Mouse (Mus musculus): ENCODE measurements around the gene Neurl1a. TPM values are rescaled to one million over a fixed set of nuclear protein-coding genes. Genes with fewer than 3 reads are reported as not detected.

Neurl1a gene
- polyA plus RNA-seq, 1 experiment from 2014 or later = 15.0 TPM

GRCm38 (mm10) chr19:47161669-47162068 lies 17.0 kb upstream of the Neurl1a start:
- H3K27me3 ChIP-seq (replicated peaks; ENCODE audit: control insufficient read depth, insufficient read depth, low read length) = no peaks in the 10 kb centered on the region
- H3K9ac ChIP-seq (ENCODE audit: low read depth, low read length) = no peak overlapping the region
- H3K4me3 ChIP-seq (ENCODE audit: low read length) = no peak overlapping the region
- no peak overlapping the region for H3K27ac ChIP-seq (ENCODE audit: low read depth, low read length)
- no peaks in the 10 kb centered on the region for H3K36me3 ChIP-seq (ENCODE audit: control insufficient read depth, insufficient read depth, low read length)
- H3K4me2 ChIP-seq (ENCODE audit: low read length) = no peak overlapping the region
- 64% methylated on average over 4 of the region's 4 CpGs for WGBS
- no peak for ATAC-seq
- no peaks in the 10 kb centered on the region for H3K4me1 ChIP-seq (ENCODE audit: control insufficient read depth, insufficient read depth, low read depth, low read length)
- H3K9me3 ChIP-seq (ENCODE audit: control insufficient read depth, low read length) = no peaks in the 10 kb centered on the region; the same call in 1 of the 2 replicates

- no peaks in the 10 kb centered on the region for H3K36me3 ChIP-seq (ENCODE audit: control insufficient read depth, insufficient read depth, low read length)
- no peak overlapping the region for H3K4me2 ChIP-seq (ENCODE audit: low read length)
- no peak overlapping the region for H3K9ac ChIP-seq (ENCODE audit: low read depth, low read length)
- ATAC-seq = no peak
- no peak overlapping the region for H3K4me3 ChIP-seq (ENCODE audit: low read length)
- no peaks in the 10 kb centered on the region; the same call in 1 of the 2 replicates for H3K9me3 ChIP-seq (ENCODE audit: control insufficient read depth, low read length)
- H3K27ac ChIP-seq (ENCODE audit: low read depth, low read length) = no peak overlapping the region
- H3K4me1 ChIP-seq (ENCODE audit: control insufficient read depth, insufficient read depth, low read depth, low read length) = no peaks in the 10 kb centered on the region
- H3K27me3 ChIP-seq (replicated peaks; ENCODE audit: control insufficient read depth, insufficient read depth, low read length) = no peaks in the 10 kb centered on the region
- WGBS = 95% methylated on average over 6 of the region's 6 CpGs
Measured at GRCm38 (mm10) chr19:47163176-47163744, 15.4 kb upstream of the Neurl1a start.

- H3K9ac ChIP-seq (ENCODE audit: low read depth, low read length) = no peak overlapping the region
- 9% methylated on average over 3 of the region's 3 CpGs for WGBS
- H3K27me3 ChIP-seq (replicated peaks; ENCODE audit: control insufficient read depth, insufficient read depth, low read length) = no peaks in the 10 kb centered on the region
- ATAC-seq = no peak
- H3K4me2 ChIP-seq (ENCODE audit: low read length) = no peak overlapping the region
- H3K36me3 ChIP-seq (ENCODE audit: control insufficient read depth, insufficient read depth, low read length) = no peaks in the 10 kb centered on the region
- no peaks in the 10 kb centered on the region; the same call in 1 of the 2 replicates for H3K9me3 ChIP-seq (ENCODE audit: control insufficient read depth, low read length)
- no peak overlapping the region for H3K4me3 ChIP-seq (ENCODE audit: low read length)
- no peak overlapping the region for H3K27ac ChIP-seq (ENCODE audit: low read depth, low read length)
- H3K4me1 ChIP-seq (ENCODE audit: control insufficient read depth, insufficient read depth, low read depth, low read length) = no peaks in the 10 kb centered on the region
Measured at GRCm38 (mm10) chr19:47166758-47167157, 11.9 kb upstream of the Neurl1a start.

GRCm38 (mm10) chr19:47167617-47168214 lies 10.9 kb upstream of the Neurl1a start:
- Histone ChIP-seq H3K4me2 (ENCODE audit: low read length) (no peak overlapping the region), H3K4me1 (ENCODE audit: control insufficient read depth, insufficient read depth, low read depth, low read length) (no peaks in the 10 kb centered on the region), H3K27ac (ENCODE audit: low read depth, low read length) (no peak overlapping the region), H3K36me3 (ENCODE audit: control insufficient read depth, insufficient read depth, low read length) (no peaks in the 10 kb centered on the region), H3K27me3 (replicated peaks; ENCODE audit: control insufficient read depth, insufficient read depth, low read length) (no peaks in the 10 kb centered on the region; the same call in 1 of the 2 replicates), H3K4me3 (ENCODE audit: low read length) (no peak overlapping the region), H3K9me3 (ENCODE audit: control insufficient read depth, low read length) (no peaks in the 10 kb centered on the region; the same call in 1 of the 2 replicates), H3K9ac (ENCODE audit: low read depth, low read length) (no peak overlapping the region)
- no peak for ATAC-seq
- WGBS = 62% methylated on average over 7 of the region's 7 CpGs

- Histone ChIP-seq H3K27me3 (replicated peaks; ENCODE audit: control insufficient read depth, insufficient read depth, low read length) (no peaks in the 10 kb centered on the region; the same call in 1 of the 2 replicates), H3K9me3 (ENCODE audit: control insufficient read depth, low read length) (no peaks in the 10 kb centered on the region; the same call in 1 of the 2 replicates), H3K4me2 (ENCODE audit: low read length) (peak overlapping the region; percentile 40), H3K27ac (ENCODE audit: low read depth, low read length) (no peak overlapping the region), H3K9ac (ENCODE audit: low read depth, low read length) (no peak overlapping the region), H3K4me3 (ENCODE audit: low read length) (no peak overlapping the region), H3K4me1 (ENCODE audit: control insufficient read depth, insufficient read depth, low read depth, low read length) (no peaks in the 10 kb centered on the region), H3K36me3 (ENCODE audit: control insufficient read depth, insufficient read depth, low read length) (no peaks in the 10 kb centered on the region)
- no peak for ATAC-seq
- WGBS = 9% methylated on average over 13 of the region's 13 CpGs
Measured at GRCm38 (mm10) chr19:47168223-47168622, 10.4 kb upstream of the Neurl1a start.

- H3K4me2 ChIP-seq (ENCODE audit: low read length) = peak overlapping the region; percentile 40; the same call in 1 of the 2 replicates
- peak; percentile 50; the same call in 1 of the 2 replicates for ATAC-seq
Measured at GRCm38 (mm10) chr19:47168793-47169412, 9.7 kb upstream of the Neurl1a start.

DNA sequence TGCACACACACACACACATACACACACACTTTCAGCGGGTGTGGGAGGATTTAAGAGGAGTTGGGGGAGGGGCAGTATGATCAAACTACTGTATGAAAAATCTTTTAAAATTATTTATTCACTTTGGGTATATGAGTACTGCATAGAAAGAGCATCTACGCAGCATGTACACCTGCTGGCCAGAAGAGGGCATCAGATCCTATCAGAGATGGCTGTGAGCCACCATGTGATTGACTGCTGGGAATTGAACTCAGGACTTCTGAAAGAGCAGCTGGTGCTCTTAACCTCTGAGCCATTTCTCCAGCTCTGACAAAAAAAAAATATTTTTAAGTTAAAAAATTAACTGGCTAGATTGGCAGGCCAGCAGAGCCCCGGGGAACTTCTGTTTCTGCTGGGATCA lies 4.1 kb upstream of the Neurl1a start:
- Histone ChIP-seq H3K9me3 (ENCODE audit: control insufficient read depth, low read length) (no peaks in the 10 kb centered on the region), H3K27ac (ENCODE audit: low read depth, low read length) (no peak overlapping the region), H3K27me3 (replicated peaks; ENCODE audit: control insufficient read depth, insufficient read depth, low read length) (no peaks in the 10 kb centered on the region; the same call in 1 of the 2 replicates), H3K4me3 (ENCODE audit: low read length) (no peak overlapping the region), H3K9ac (ENCODE audit: low read depth, low read length) (no peak overlapping the region), H3K4me2 (ENCODE audit: low read length) (no peak overlapping the region), H3K36me3 (ENCODE audit: control insufficient read depth, insufficient read depth, low read length) (no peaks in the 10 kb centered on the region), H3K4me1 (ENCODE audit: control insufficient read depth, insufficient read depth, low read depth, low read length) (peaks cover 2% of the 10 kb centered on the region; the same call in 1 of the 2 replicates)
- WGBS = 62% methylated on average over 3 of the region's 3 CpGs
- ATAC-seq = no peak

More at GRCm38 (mm10) chr19:47168793-47169412, 9.7 kb upstream of the Neurl1a start:
- Histone ChIP-seq H3K4me1 (ENCODE audit: control insufficient read depth, insufficient read depth, low read depth, low read length) (no peaks in the 10 kb centered on the region), H3K36me3 (ENCODE audit: control insufficient read depth, insufficient read depth, low read length) (no peaks in the 10 kb centered on the region), H3K9ac (ENCODE audit: low read depth, low read length) (no peak overlapping the region), H3K27ac (ENCODE audit: low read depth, low read length) (no peak overlapping the region), H3K27me3 (replicated peaks; ENCODE audit: control insufficient read depth, insufficient read depth, low read length) (no peaks in the 10 kb centered on the region; the same call in 1 of the 2 replicates), H3K9me3 (ENCODE audit: control insufficient read depth, low read length) (no peaks in the 10 kb centered on the region; the same call in 1 of the 2 replicates), H3K4me3 (ENCODE audit: low read length) (no peak overlapping the region)
- WGBS = 26% methylated on average over 11 of the region's 11 CpGs

- H3K4me1 ChIP-seq (ENCODE audit: control insufficient read depth, insufficient read depth, low read depth, low read length) = peaks cover 7% of the 10 kb centered on the region
- H3K9me3 ChIP-seq (ENCODE audit: control insufficient read depth, low read length) = no peaks in the 10 kb centered on the region
- H3K27ac ChIP-seq (ENCODE audit: low read depth, low read length) = no peak overlapping the region
- H3K9ac ChIP-seq (ENCODE audit: low read depth, low read length) = no peak overlapping the region
- 76% methylated on average over 2 of the region's 2 CpGs for WGBS
- no peak overlapping the region for H3K4me3 ChIP-seq (ENCODE audit: low read length)
- H3K36me3 ChIP-seq (ENCODE audit: control insufficient read depth, insufficient read depth, low read length) = no peaks in the 10 kb centered on the region
- H3K27me3 ChIP-seq (replicated peaks; ENCODE audit: control insufficient read depth, insufficient read depth, low read length) = no peaks in the 10 kb centered on the region; the same call in 1 of the 2 replicates
- no peak for ATAC-seq
- no peak overlapping the region for H3K4me2 ChIP-seq (ENCODE audit: low read length)
Measured at GRCm38 (mm10) chr19:47175472-47175871, 3.1 kb upstream of the Neurl1a start.

DNA sequence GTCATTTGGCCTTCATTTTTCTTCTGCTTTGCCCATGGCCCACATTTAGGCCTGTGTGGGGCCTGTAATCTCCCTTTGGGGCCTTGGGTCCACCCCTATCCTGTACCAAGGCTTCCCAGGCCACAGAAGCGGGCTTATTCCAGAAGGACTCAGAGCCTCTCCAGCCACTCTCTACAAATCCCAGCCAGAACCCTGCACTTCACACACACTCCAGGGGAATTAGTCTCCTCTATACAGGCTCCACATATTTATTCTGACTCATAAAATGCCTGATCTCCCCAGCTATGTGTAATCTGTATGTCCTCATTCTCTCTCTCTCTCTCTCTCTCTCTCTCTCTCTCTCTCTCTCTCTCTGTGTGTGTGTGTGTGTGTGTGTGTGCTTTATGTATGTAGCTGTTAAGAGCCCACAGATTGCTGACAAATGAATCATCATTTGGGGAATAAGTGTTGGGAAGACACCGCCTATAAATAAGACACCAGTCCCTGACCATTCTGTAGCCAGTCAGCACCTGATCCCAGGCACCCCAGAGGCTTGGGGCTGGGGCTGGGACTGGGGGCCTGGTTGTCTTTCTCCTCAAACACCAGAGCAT lies 1.6 kb upstream of the Neurl1a start:
- Histone ChIP-seq H3K4me1 (ENCODE audit: control insufficient read depth, insufficient read depth, low read depth, low read length) (peaks cover 10% of the 10 kb centered on the region), H3K9ac (ENCODE audit: low read depth, low read length) (no peak overlapping the region), H3K4me3 (ENCODE audit: low read length) (no peak overlapping the region), H3K9me3 (ENCODE audit: control insufficient read depth, low read length) (peaks cover under 1% of the 10 kb centered on the region; the same call in 1 of the 2 replicates), H3K36me3 (ENCODE audit: control insufficient read depth, insufficient read depth, low read length) (no peaks in the 10 kb centered on the region), H3K4me2 (ENCODE audit: low read length) (no peak overlapping the region), H3K27ac (ENCODE audit: low read depth, low read length) (no peak overlapping the region), H3K27me3 (replicated peaks; ENCODE audit: control insufficient read depth, insufficient read depth, low read length) (no peaks in the 10 kb centered on the region; the same call in none of the 2 replicates)
- no peak for ATAC-seq
- WGBS = 85% methylated on average over 2 of the region's 2 CpGs
